Comparison of ENCODE assay signal across 17 mouse cellular contexts in genomic region chr2:18983546-18983945, GRCm38 (mm10). TPM values are rescaled to one million over a fixed set of nuclear protein-coding genes. Genes with fewer than 3 reads are reported as not detected.
"Had no signal": no experiment of that assay in that cellular context is flagged by ENCODE, and none has a peak within 500 bp of the region (broad histone marks: within the 10 kb centered on the region; RNA-seq: fewer than 3 reads in every experiment).

No protein-coding gene starts in this region.

- ATAC-seq: midbrain, embryonic 16.5 days had no signal

- H3K4me1 ChIP-seq: midbrain, embryonic 12.5 days had no signal

- H3K9me3 ChIP-seq: midbrain, embryonic 12.5 days; neural tube, embryonic 13.5 days; neural tube, embryonic 15.5 days had no signal

- H3K36me3 ChIP-seq: midbrain, embryonic 10.5 days; midbrain, embryonic 12.5 days; neural tube, embryonic 13.5 days; neural tube, embryonic 15.5 days had no signal

- H3K4me2 ChIP-seq: lung, embryonic 14.5 days; midbrain, embryonic 12.5 days; neural tube, embryonic 13.5 days; neural tube, embryonic 15.5 days had no signal

- H3K9ac ChIP-seq: liver, embryonic 14.5 days; lung, embryonic 14.5 days; midbrain, embryonic 12.5 days; neural tube, embryonic 13.5 days; neural tube, embryonic 15.5 days had no signal

- H3K27me3 ChIP-seq: midbrain, embryonic 12.5 days; neural tube, embryonic 13.5 days; neural tube, embryonic 15.5 days had no signal

- H3K27ac ChIP-seq: liver, embryonic 14.5 days; midbrain, embryonic 10.5 days; midbrain, embryonic 12.5 days; neural tube, embryonic 13.5 days; neural tube, embryonic 15.5 days had no signal

- H3K4me3 ChIP-seq: midbrain, embryonic 10.5 days; midbrain, embryonic 12.5 days; myocyte; neural tube, embryonic 13.5 days; neural tube, embryonic 15.5 days had no signal

- DNase-seq: lung, adult 18-20 months; lung, embryonic 14.5 days; lung, postnatal 10 days; lung, postnatal 4 days; midbrain, embryonic 14.5 days; right cerebral cortex, postnatal 14 days; thymus, adult 18-20 months; thymus, postnatal 14 days; thymus, postnatal 36 days had no signal

RNA-seq across cellular contexts. Expression of gene 4930426L09Rik, which starts 14.6 kb away (rescaled TPM):
- polyA plus RNA-seq: lung, embryonic 16.5 days had no signal
